Mouse (Mus musculus): ENCODE results near the gene D330045A20Rik. TPM values are rescaled to one million over a fixed set of nuclear protein-coding genes. Genes with fewer than 3 reads are reported as not detected.

Gene D330045A20Rik
- polyA plus RNA-seq, 1 experiment, result 0.64 TPM

DNA sequence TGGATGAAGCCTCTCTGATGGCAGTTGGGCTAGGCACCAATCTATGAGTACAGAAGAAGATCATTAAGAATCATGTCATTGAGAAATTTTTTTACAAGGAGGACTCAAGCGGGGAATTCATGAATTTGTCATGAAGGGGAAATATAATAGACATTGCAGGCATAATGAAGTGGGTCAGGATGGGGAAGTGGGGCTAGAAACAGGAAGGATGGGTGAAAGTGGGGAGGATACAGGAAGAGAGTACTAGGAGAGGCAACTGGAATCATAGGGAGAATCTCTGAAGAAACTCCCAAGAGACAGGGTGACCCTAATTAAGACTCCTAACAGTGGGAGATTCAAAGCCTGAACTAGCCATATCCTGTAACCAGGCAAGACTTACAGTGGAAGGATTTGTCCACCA lies 4.8 kb downstream of the D330045A20Rik start:
- TF ChIP-seq CTCF (IDR thresholded peaks at IDR 0.05; ENCODE audit: low read depth, low read length), result no peak
- no peak for TF ChIP-seq EP300 (IDR thresholded peaks at IDR 0.05; ENCODE audit: insufficient read depth, low read depth, low read length)
- TF ChIP-seq POLR2A (IDR thresholded peaks at IDR 0.05; ENCODE audit: insufficient read depth, low read length), result no peak
- Histone ChIP-seq H3K4me3 (ENCODE audit: low read depth, low read length) (no peak overlapping the region), H3K4me1 (ENCODE audit: control insufficient read depth, insufficient read depth, low read length) (no peaks in the 10 kb centered on the region), H3K27me3 (ENCODE audit: control insufficient read depth, insufficient read depth, low read length, poor library complexity, severe bottlenecking) (no peaks in the 10 kb centered on the region), H3K36me3 (ENCODE audit: control insufficient read depth, insufficient read depth, low read length, poor library complexity, severe bottlenecking) (no peaks in the 10 kb centered on the region), H3K9me3 (replicated peaks; ENCODE audit: control insufficient read depth, insufficient read depth, low read length, poor library complexity, severe bottlenecking) (no peaks in the 10 kb centered on the region), H3K9ac (ENCODE audit: low read depth, poor library complexity, severe bottlenecking) (no peak overlapping the region), H3K27ac (ENCODE audit: insufficient read depth, low read length) (no peak overlapping the region)

- H3K9ac ChIP-seq (ENCODE audit: low read depth, poor library complexity, severe bottlenecking), result no peak overlapping the region
- H3K4me3 ChIP-seq (ENCODE audit: low read depth, low read length), result no peak overlapping the region
- no peaks in the 10 kb centered on the region for H3K9me3 ChIP-seq (replicated peaks; ENCODE audit: control insufficient read depth, insufficient read depth, low read length, poor library complexity, severe bottlenecking)
- peaks cover 1% of the 10 kb centered on the region for H3K4me1 ChIP-seq (ENCODE audit: control insufficient read depth, insufficient read depth, low read length)
- no peak overlapping the region for H3K27ac ChIP-seq (ENCODE audit: insufficient read depth, low read length)
- H3K27me3 ChIP-seq (ENCODE audit: control insufficient read depth, insufficient read depth, low read length, poor library complexity, severe bottlenecking), result no peaks in the 10 kb centered on the region
- H3K36me3 ChIP-seq (ENCODE audit: control insufficient read depth, insufficient read depth, low read length, poor library complexity, severe bottlenecking), result no peaks in the 10 kb centered on the region
- TF ChIP-seq POLR2A (IDR thresholded peaks at IDR 0.05; ENCODE audit: insufficient read depth, low read length) (no peak), EP300 (IDR thresholded peaks at IDR 0.05; ENCODE audit: insufficient read depth, low read depth, low read length) (no peak), CTCF (IDR thresholded peaks at IDR 0.05; ENCODE audit: low read depth, low read length) (no peak)
Observed at GRCm38 (mm10) chrX:139516156-139516555, 36.0 kb downstream of the D330045A20Rik start.

GRCm38 (mm10) chrX:139519251-139519650 lies 39.1 kb downstream of the D330045A20Rik start:
- no peak for TF ChIP-seq CTCF (IDR thresholded peaks at IDR 0.05; ENCODE audit: low read depth, low read length)
- no peak for TF ChIP-seq EP300 (IDR thresholded peaks at IDR 0.05; ENCODE audit: insufficient read depth, low read depth, low read length)
- no peak for TF ChIP-seq POLR2A (IDR thresholded peaks at IDR 0.05; ENCODE audit: insufficient read depth, low read length)
- Histone ChIP-seq H3K4me1 (ENCODE audit: control insufficient read depth, insufficient read depth, low read length) (peaks cover 1% of the 10 kb centered on the region), H3K27ac (ENCODE audit: insufficient read depth, low read length) (no peak overlapping the region), H3K9me3 (replicated peaks; ENCODE audit: control insufficient read depth, insufficient read depth, low read length, poor library complexity, severe bottlenecking) (no peaks in the 10 kb centered on the region), H3K27me3 (ENCODE audit: control insufficient read depth, insufficient read depth, low read length, poor library complexity, severe bottlenecking) (no peaks in the 10 kb centered on the region), H3K36me3 (ENCODE audit: control insufficient read depth, insufficient read depth, low read length, poor library complexity, severe bottlenecking) (no peaks in the 10 kb centered on the region), H3K4me3 (ENCODE audit: low read depth, low read length) (no peak overlapping the region), H3K9ac (ENCODE audit: low read depth, poor library complexity, severe bottlenecking) (no peak overlapping the region)

GRCm38 (mm10) chrX:139524303-139525091 lies 44.3 kb downstream of the D330045A20Rik start:
- no peaks in the 10 kb centered on the region for H3K4me1 ChIP-seq (ENCODE audit: control insufficient read depth, insufficient read depth, low read length)
- no peaks in the 10 kb centered on the region for H3K36me3 ChIP-seq (ENCODE audit: control insufficient read depth, insufficient read depth, low read length, poor library complexity, severe bottlenecking)
- H3K9me3 ChIP-seq (replicated peaks; ENCODE audit: control insufficient read depth, insufficient read depth, low read length, poor library complexity, severe bottlenecking), result no peaks in the 10 kb centered on the region
- no peak overlapping the region for H3K9ac ChIP-seq (ENCODE audit: low read depth, poor library complexity, severe bottlenecking)
- TF ChIP-seq POLR2A (IDR thresholded peaks at IDR 0.05; ENCODE audit: insufficient read depth, low read length) (no peak), CTCF (IDR thresholded peaks at IDR 0.05; ENCODE audit: low read depth, low read length) (no peak), EP300 (IDR thresholded peaks at IDR 0.05; ENCODE audit: insufficient read depth, low read depth, low read length) (no peak)
- no peak overlapping the region for H3K4me3 ChIP-seq (ENCODE audit: low read depth, low read length)
- no peaks in the 10 kb centered on the region for H3K27me3 ChIP-seq (ENCODE audit: control insufficient read depth, insufficient read depth, low read length, poor library complexity, severe bottlenecking)
- no peak overlapping the region for H3K27ac ChIP-seq (ENCODE audit: insufficient read depth, low read length)

DNA sequence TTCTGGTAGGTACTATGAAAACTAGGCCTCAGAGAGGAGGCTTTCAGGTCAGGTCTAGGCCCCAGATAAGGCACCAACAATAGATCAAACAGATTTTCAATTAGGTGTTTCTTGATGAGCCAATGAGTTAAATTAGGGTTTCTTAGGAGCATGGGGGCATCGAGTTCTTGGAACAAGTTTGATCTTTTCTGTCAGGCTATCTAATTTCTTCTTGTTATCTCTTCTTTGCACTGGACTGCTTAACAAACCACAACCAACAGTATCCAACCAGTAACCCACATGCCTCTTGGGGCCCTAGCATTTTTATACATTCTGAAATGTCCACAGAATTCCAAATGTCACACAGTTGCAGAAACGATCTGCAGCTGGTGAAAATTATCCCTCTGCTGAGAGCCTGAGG lies 45.6 kb downstream of the D330045A20Rik start:
- no peaks in the 10 kb centered on the region for H3K27me3 ChIP-seq (ENCODE audit: control insufficient read depth, insufficient read depth, low read length, poor library complexity, severe bottlenecking)

GRCm38 (mm10) chrX:139526984-139527383 lies 46.8 kb downstream of the D330045A20Rik start:
- H3K9ac ChIP-seq (ENCODE audit: low read depth, poor library complexity, severe bottlenecking), result no peak overlapping the region
- no peak for TF ChIP-seq EP300 (IDR thresholded peaks at IDR 0.05; ENCODE audit: insufficient read depth, low read depth, low read length)
- no peak for TF ChIP-seq CTCF (IDR thresholded peaks at IDR 0.05; ENCODE audit: low read depth, low read length)
- no peak for TF ChIP-seq POLR2A (IDR thresholded peaks at IDR 0.05; ENCODE audit: insufficient read depth, low read length)
- H3K9me3 ChIP-seq (replicated peaks; ENCODE audit: control insufficient read depth, insufficient read depth, low read length, poor library complexity, severe bottlenecking), result no peaks in the 10 kb centered on the region
- no peaks in the 10 kb centered on the region for H3K36me3 ChIP-seq (ENCODE audit: control insufficient read depth, insufficient read depth, low read length, poor library complexity, severe bottlenecking)
- H3K4me3 ChIP-seq (ENCODE audit: low read depth, low read length), result no peak overlapping the region
- H3K27ac ChIP-seq (ENCODE audit: insufficient read depth, low read length), result no peak overlapping the region
- H3K4me1 ChIP-seq (ENCODE audit: control insufficient read depth, insufficient read depth, low read length), result no peaks in the 10 kb centered on the region
- no peaks in the 10 kb centered on the region for H3K27me3 ChIP-seq (ENCODE audit: control insufficient read depth, insufficient read depth, low read length, poor library complexity, severe bottlenecking)

More for the DNA sequence above, 45.6 kb downstream of the D330045A20Rik start:
- TF ChIP-seq POLR2A (IDR thresholded peaks at IDR 0.05; ENCODE audit: insufficient read depth, low read length) (no peak), CTCF (IDR thresholded peaks at IDR 0.05; ENCODE audit: low read depth, low read length) (no peak)
- no peak overlapping the region for H3K9ac ChIP-seq (ENCODE audit: low read depth, poor library complexity, severe bottlenecking)
- no peak overlapping the region for H3K4me3 ChIP-seq (ENCODE audit: low read depth, low read length)
- no peaks in the 10 kb centered on the region for H3K9me3 ChIP-seq (replicated peaks; ENCODE audit: control insufficient read depth, insufficient read depth, low read length, poor library complexity, severe bottlenecking)
- H3K27ac ChIP-seq (ENCODE audit: insufficient read depth, low read length), result no peak overlapping the region
- no peaks in the 10 kb centered on the region for H3K4me1 ChIP-seq (ENCODE audit: control insufficient read depth, insufficient read depth, low read length)
- H3K36me3 ChIP-seq (ENCODE audit: control insufficient read depth, insufficient read depth, low read length, poor library complexity, severe bottlenecking), result no peaks in the 10 kb centered on the region
